Mouse (Mus musculus): ENCODE results near the gene Fadd. TPM values are rescaled to one million over a fixed set of nuclear protein-coding genes. Genes with fewer than 3 reads are reported as not detected.

The Fadd gene
- 5.2 and 5.7 TPM in 2 replicates for polyA plus RNA-seq (2015; fragmentation: Nextera tagmentation; extraction: Ambion mirVana)

DNA sequence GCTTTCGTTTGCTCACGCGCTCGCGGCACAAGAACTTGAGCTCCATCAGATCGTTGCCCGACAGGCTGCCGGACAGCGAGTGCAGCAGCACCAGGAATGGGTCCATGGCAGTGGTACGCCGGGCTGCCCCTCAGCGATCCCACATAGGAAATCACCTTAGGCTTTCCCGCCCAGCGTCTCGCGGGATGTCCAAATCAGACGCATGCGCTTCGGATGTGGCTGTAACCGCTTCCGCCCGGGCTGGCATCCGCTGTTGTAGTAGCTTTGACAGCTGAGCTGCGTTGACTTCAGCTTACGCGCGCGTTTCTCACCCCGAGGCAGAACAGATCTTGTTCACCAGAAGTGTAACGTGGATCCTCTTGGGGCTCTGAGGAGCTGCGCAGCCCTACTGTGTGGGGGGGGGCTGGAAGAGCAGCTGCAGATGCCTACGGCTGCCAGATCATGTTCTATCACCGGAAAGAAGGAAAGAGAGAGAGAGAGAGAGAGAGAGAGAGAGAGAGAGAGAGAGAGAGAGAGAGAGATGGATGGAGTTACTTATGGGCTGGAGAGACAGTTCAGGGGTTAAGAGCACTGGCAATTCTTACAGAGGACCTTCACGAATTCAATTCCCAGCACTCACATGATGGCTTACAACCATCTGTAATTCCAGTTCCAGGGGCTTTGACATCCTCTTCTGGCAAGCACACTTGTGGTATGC is at the start of gene Fadd:
Gene Fadd (minus strand): TSS at position 180 of the 697 bp plus-strand sequence.
- Histone ChIP-seq H3K27me3 (0 out of 2 replicates have a peak, but pooled peaks cover 6% of the 10 kb centered on the region), H3K4me3 (peak within 1 kb of the TSS; percentile 73), H3K27ac (replicated peaks) (peak within 1 kb of the TSS; percentile 91), H3K4me1 (replicated peaks) (peaks cover 23% of the 10 kb centered on the region), H3K9me3 (no peaks in the 10 kb centered on the region), H3K36me3 (peaks cover 12% of the 10 kb centered on the region), H3K9ac (peak within 1 kb of the TSS; percentile 83), H3K4me2 (peak within 1 kb of the TSS; percentile 74)
- peak; percentile 86 for ATAC-seq (ENCODE audit: low FRiP score, low read depth)
- WGBS: 1% methylated on average over 34 of the region's 34 CpGs

- Histone ChIP-seq H3K27me3 (no peaks in the 10 kb centered on the region), H3K36me3 (no peaks in the 10 kb centered on the region), H3K4me1 (replicated peaks) (peaks cover 24% of the 10 kb centered on the region), H3K27ac (replicated peaks) (no peak overlapping the region), H3K9ac (no peak overlapping the region), H3K4me3 (no peak overlapping the region), H3K9me3 (no peaks in the 10 kb centered on the region), H3K4me2 (no peak overlapping the region)
- ATAC-seq (ENCODE audit: low FRiP score, low read depth): no peak
- 80% methylated on average over 3 of the region's 3 CpGs for WGBS
Measured at GRCm38 (mm10) chr7:144630622-144631021, 48.4 kb upstream of the Fadd start.

- Histone ChIP-seq H3K36me3 (no peaks in the 10 kb centered on the region), H3K9ac (no peak overlapping the region), H3K4me1 (replicated peaks) (peaks cover 24% of the 10 kb centered on the region), H3K4me2 (no peak overlapping the region), H3K27me3 (no peaks in the 10 kb centered on the region), H3K4me3 (no peak overlapping the region), H3K27ac (replicated peaks) (peak overlapping the region; percentile 75), H3K9me3 (no peaks in the 10 kb centered on the region)
- peak; percentile 90 for ATAC-seq (ENCODE audit: low FRiP score, low read depth)
- 9% methylated on average over 3 of the region's 3 CpGs for WGBS
Measured at GRCm38 (mm10) chr7:144628334-144628915, 46.2 kb upstream of the Fadd start.

- Histone ChIP-seq H3K4me2 (no peak overlapping the region), H3K36me3 (no peaks in the 10 kb centered on the region), H3K9ac (no peak overlapping the region), H3K4me3 (no peak overlapping the region), H3K4me1 (replicated peaks) (peaks cover 24% of the 10 kb centered on the region), H3K27me3 (no peaks in the 10 kb centered on the region), H3K27ac (replicated peaks) (peak overlapping the region; percentile 75), H3K9me3 (no peaks in the 10 kb centered on the region)
- no peak; the same call in 1 of the 2 replicates for ATAC-seq (ENCODE audit: low FRiP score, low read depth)
- WGBS: 12% methylated on average over 13 of the region's 13 CpGs
Measured at GRCm38 (mm10) chr7:144627606-144628333, 45.5 kb upstream of the Fadd start.

DNA sequence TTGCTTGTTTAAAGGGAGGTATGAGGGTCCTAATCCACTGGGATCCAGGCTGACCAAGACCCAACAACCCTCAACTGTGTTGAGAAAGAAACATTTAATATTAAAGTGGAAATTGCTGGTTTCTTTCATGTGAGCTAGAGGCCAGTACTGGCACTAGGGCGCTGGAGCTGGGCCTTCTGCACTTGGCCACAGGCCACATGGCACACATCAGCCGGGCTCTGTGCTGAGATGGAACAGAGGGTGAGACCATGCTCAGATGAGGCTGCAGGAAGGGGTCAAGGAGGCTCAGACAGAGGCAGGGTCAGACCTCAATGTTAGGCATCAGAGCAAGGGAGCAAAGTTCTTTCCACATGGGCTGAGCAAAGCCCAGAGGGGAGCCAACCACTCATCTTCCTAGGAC is 43.8 kb upstream of the Fadd start:
- H3K4me1 ChIP-seq (replicated peaks): peaks cover 29% of the 10 kb centered on the region
- no peaks in the 10 kb centered on the region for H3K27me3 ChIP-seq
- H3K4me3 ChIP-seq: no peak overlapping the region
- no peak for ATAC-seq (ENCODE audit: low FRiP score, low read depth)
- H3K9me3 ChIP-seq: no peaks in the 10 kb centered on the region
- WGBS: 70% methylated on average over 2 of the region's 2 CpGs
- no peak overlapping the region for H3K9ac ChIP-seq
- H3K4me2 ChIP-seq: no peak overlapping the region
- no peak overlapping the region for H3K27ac ChIP-seq (replicated peaks)
- no peaks in the 10 kb centered on the region for H3K36me3 ChIP-seq

DNA sequence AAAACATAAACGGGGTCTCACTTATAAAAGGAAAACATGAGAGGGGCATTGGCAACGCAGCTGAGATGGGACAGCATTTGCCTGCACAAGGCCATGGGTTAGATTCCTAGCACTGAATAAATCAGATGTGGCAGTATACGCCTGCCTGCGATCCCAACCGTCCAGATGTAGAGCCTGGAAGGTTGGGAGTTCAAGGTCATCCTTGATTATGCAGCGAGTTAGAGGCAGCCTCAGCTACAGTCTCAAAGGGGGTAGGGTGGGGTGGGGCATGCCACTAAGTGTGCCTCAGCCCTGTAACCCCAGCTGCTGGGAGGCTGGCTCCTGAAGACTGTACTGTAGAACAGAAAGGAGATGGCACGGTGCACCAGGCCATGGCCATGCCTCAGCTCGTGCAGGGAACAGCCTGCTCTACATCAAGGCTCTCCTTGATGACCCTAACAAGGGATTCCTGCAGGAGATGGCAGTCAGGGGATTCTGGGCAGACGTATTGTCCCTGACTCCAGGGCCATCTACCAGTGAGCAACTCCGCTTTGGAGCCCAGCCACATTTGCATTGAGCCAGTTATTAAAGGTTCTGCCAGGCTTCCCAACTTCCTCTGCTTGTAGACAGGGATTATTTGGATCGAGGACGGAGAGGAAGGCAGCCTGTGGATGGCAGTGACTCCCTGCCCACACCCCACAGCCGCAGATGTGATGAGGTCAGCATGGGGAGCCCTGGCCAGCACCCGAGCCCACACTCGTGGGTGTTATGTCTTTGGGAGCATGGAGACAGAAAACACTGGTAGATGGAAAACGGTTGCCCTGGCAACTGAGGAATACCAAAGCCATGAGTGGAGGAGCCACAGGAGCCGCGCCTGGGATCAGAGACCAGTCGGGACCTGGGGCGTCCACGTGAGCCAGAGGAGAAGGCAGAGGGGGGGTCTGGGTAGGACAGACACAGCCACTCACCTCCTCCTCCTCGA is 38.7 kb upstream of the Fadd start:
- 60% methylated on average over 22 of the region's 22 CpGs for WGBS
- Histone ChIP-seq H3K27me3 (no peaks in the 10 kb centered on the region), H3K4me2 (no peak overlapping the region), H3K36me3 (no peaks in the 10 kb centered on the region), H3K4me1 (replicated peaks) (peaks cover 8% of the 10 kb centered on the region), H3K9me3 (no peaks in the 10 kb centered on the region), H3K27ac (replicated peaks) (no peak overlapping the region), H3K9ac (no peak overlapping the region), H3K4me3 (no peak overlapping the region)
- ATAC-seq (ENCODE audit: low FRiP score, low read depth): peak; percentile 45; the same call in 1 of the 2 replicates

- H3K9ac ChIP-seq: no peak overlapping the region
- peaks cover 8% of the 10 kb centered on the region for H3K4me1 ChIP-seq (replicated peaks)
- no peak overlapping the region for H3K4me2 ChIP-seq
- no peaks in the 10 kb centered on the region for H3K36me3 ChIP-seq
- no peak overlapping the region for H3K4me3 ChIP-seq
- ATAC-seq (ENCODE audit: low FRiP score, low read depth): no peak
- no peaks in the 10 kb centered on the region for H3K27me3 ChIP-seq
- H3K27ac ChIP-seq (replicated peaks): no peak overlapping the region
- H3K9me3 ChIP-seq: no peaks in the 10 kb centered on the region
Measured at GRCm38 (mm10) chr7:144620315-144620714, 38.1 kb upstream of the Fadd start.

GRCm38 (mm10) chr7:144615343-144615742 is 33.1 kb upstream of the Fadd start:
- H3K36me3 ChIP-seq: no peaks in the 10 kb centered on the region
- no peaks in the 10 kb centered on the region for H3K9me3 ChIP-seq
- no peak overlapping the region for H3K4me2 ChIP-seq
- WGBS: 74% methylated on average over 6 of the region's 6 CpGs
- no peak overlapping the region for H3K27ac ChIP-seq (replicated peaks)
- H3K27me3 ChIP-seq: no peaks in the 10 kb centered on the region
- no peaks in the 10 kb centered on the region for H3K4me1 ChIP-seq (replicated peaks)
- ATAC-seq (ENCODE audit: low FRiP score, low read depth): no peak
- no peak overlapping the region for H3K4me3 ChIP-seq
- H3K9ac ChIP-seq: no peak overlapping the region

GRCm38 (mm10) chr7:144612829-144613228 is 30.6 kb upstream of the Fadd start:
- WGBS: 81% methylated on average over 4 of the region's 4 CpGs
- Histone ChIP-seq H3K27me3 (no peaks in the 10 kb centered on the region), H3K9me3 (no peaks in the 10 kb centered on the region), H3K27ac (replicated peaks) (no peak overlapping the region), H3K9ac (no peak overlapping the region), H3K4me1 (replicated peaks) (no peaks in the 10 kb centered on the region), H3K4me3 (no peak overlapping the region), H3K4me2 (no peak overlapping the region), H3K36me3 (no peaks in the 10 kb centered on the region)
- ATAC-seq (ENCODE audit: low FRiP score, low read depth): peak; percentile 48; the same call in 1 of the 2 replicates

GRCm38 (mm10) chr7:144612351-144612750 is 30.1 kb upstream of the Fadd start:
- 71% methylated on average over 4 of the region's 4 CpGs for WGBS
- H3K9me3 ChIP-seq: no peaks in the 10 kb centered on the region
- H3K27me3 ChIP-seq: no peaks in the 10 kb centered on the region
- no peak overlapping the region for H3K9ac ChIP-seq
- ATAC-seq (ENCODE audit: low FRiP score, low read depth): no peak
- no peaks in the 10 kb centered on the region for H3K4me1 ChIP-seq (replicated peaks)
- H3K27ac ChIP-seq (replicated peaks): no peak overlapping the region
- no peak overlapping the region for H3K4me3 ChIP-seq
- H3K4me2 ChIP-seq: no peak overlapping the region
- no peaks in the 10 kb centered on the region for H3K36me3 ChIP-seq

- no peak for ATAC-seq (ENCODE audit: low FRiP score, low read depth)
- Histone ChIP-seq H3K4me1 (replicated peaks) (no peaks in the 10 kb centered on the region), H3K9ac (no peak overlapping the region), H3K36me3 (no peaks in the 10 kb centered on the region), H3K27me3 (no peaks in the 10 kb centered on the region), H3K4me3 (no peak overlapping the region), H3K9me3 (no peaks in the 10 kb centered on the region), H3K4me2 (no peak overlapping the region), H3K27ac (replicated peaks) (no peak overlapping the region)
- WGBS: 94% methylated on average over 16 of the region's 16 CpGs
Measured at GRCm38 (mm10) chr7:144611595-144611994, 29.3 kb upstream of the Fadd start.

Data from hindbrain, embryonic 15.5 days (tissue).